Mouse (Mus musculus) right cerebral cortex, postnatal 14 days (tissue): ENCODE data around the gene Hoxb5.

Experiments
- DNase-seq: peaks from one replicate; pipeline ENCODE4 v3.0.0; 2022

Hoxb5 gene

GRCm38 (mm10) chr11:96319910-96320309, 16.8 kb downstream of the Hoxb5 start:
- DNase-seq, result no peak

GRCm38 (mm10) chr11:96320688-96321087, 17.6 kb downstream of the Hoxb5 start:
- no peak for DNase-seq

GRCm38 (mm10) chr11:96321846-96322245, 18.7 kb downstream of the Hoxb5 start:
- no peak for DNase-seq

GRCm38 (mm10) chr11:96322738-96323137, 19.6 kb downstream of the Hoxb5 start:
- DNase-seq, result no peak

- no peak for DNase-seq
Measured at GRCm38 (mm10) chr11:96323154-96323553, 20.0 kb downstream of the Hoxb5 start, which contains the start of gene Hoxb3. Gene Hoxb3, plus strand, starts transcription at chr11:96323326.

GRCm38 (mm10) chr11:96324125-96324524, 21.0 kb downstream of the Hoxb5 start:
- DNase-seq, result no peak

GRCm38 (mm10) chr11:96324965-96325364, 21.8 kb downstream of the Hoxb5 start:
- DNase-seq, result no peak

GRCm38 (mm10) chr11:96325747-96326212, 22.6 kb downstream of the Hoxb5 start:
- no peak for DNase-seq

GRCm38 (mm10) chr11:96326705-96327104, 23.6 kb downstream of the Hoxb5 start:
- DNase-seq, result no peak

- no peak for DNase-seq
Measured at GRCm38 (mm10) chr11:96327122-96327521, 24.0 kb downstream of the Hoxb5 start.

GRCm38 (mm10) chr11:96327750-96328149, 24.6 kb downstream of the Hoxb5 start:
- no peak for DNase-seq

- no peak for DNase-seq
Measured at GRCm38 (mm10) chr11:96328605-96329004, 25.5 kb downstream of the Hoxb5 start.

GRCm38 (mm10) chr11:96332105-96332504, 29.0 kb downstream of the Hoxb5 start:
- DNase-seq, result no peak

GRCm38 (mm10) chr11:96332618-96333032, 29.5 kb downstream of the Hoxb5 start:
- DNase-seq, result no peak

GRCm38 (mm10) chr11:96333241-96334001, 30.3 kb downstream of the Hoxb5 start:
- no peak for DNase-seq

- DNase-seq, result no peak
Measured at GRCm38 (mm10) chr11:96334002-96334364, 30.8 kb downstream of the Hoxb5 start.

- no peak for DNase-seq
Measured at GRCm38 (mm10) chr11:96334998-96335397, 31.9 kb downstream of the Hoxb5 start.

- DNase-seq, result no peak
Measured at GRCm38 (mm10) chr11:96336597-96336996, 33.5 kb downstream of the Hoxb5 start.

- no peak for DNase-seq
Measured at GRCm38 (mm10) chr11:96337026-96337425, 33.9 kb downstream of the Hoxb5 start.

- no peak for DNase-seq
Measured at GRCm38 (mm10) chr11:96338957-96339855, 36.1 kb downstream of the Hoxb5 start.

- DNase-seq, result no peak
Measured at GRCm38 (mm10) chr11:96340698-96341365, 37.7 kb downstream of the Hoxb5 start.

GRCm38 (mm10) chr11:96341701-96342575, 38.8 kb downstream of the Hoxb5 start:
- no peak for DNase-seq
